Mouse (Mus musculus) bone marrow, adult 2 months (tissue): ENCODE measurements around the gene Cnot1.

Experiments
- CTCF ChIP-seq: fragments of 200-500 bp; IDR thresholded peaks from 2 replicates; pipeline ENCODE4 v1.5.1; 2011; ENCODE audit warnings: low read length, control low read depth; ENCODE audit not compliant: control insufficient read depth, insufficient read depth
- POLR2A ChIP-seq: fragments of 200-500 bp; IDR thresholded peaks from 2 replicates; pipeline ENCODE4 v1.6.1; 2011; ENCODE audit warnings: low read depth, mild to moderate bottlenecking, control low read depth, low read length, borderline replicate concordance; ENCODE audit not compliant: control insufficient read depth

GRCm38 (mm10) chr8:95822699-95823098, 15.4 kb upstream of the Cnot1 start:
- TF ChIP-seq CTCF (no peak), POLR2A (no peak)
